Mouse (Mus musculus) ES-E14 (cell line): ENCODE measurements at regions not wholly inside any gene's neighbourhood (a gene's known extent, or its start where the extent isn't known, plus 50 kb on each side); places are given as distances from the start of the nearest gene placed in this dataset.

Experiments used
- CHD2 ChIP-seq: IDR thresholded peaks from 2 replicates; pipeline ENCODE4 v1.6.1; 2014; ENCODE audit warnings: mild to moderate bottlenecking, low read depth, low read length, inconsistent platforms
- HCFC1 ChIP-seq: IDR thresholded peaks from 2 replicates; pipeline ENCODE4 v1.6.1; 2012; ENCODE audit warnings: low read length, inconsistent platforms, borderline replicate concordance; ENCODE audit not compliant: insufficient read depth
- MAFK ChIP-seq: IDR thresholded peaks from 2 replicates; pipeline ENCODE4 v1.6.1; 2014; ENCODE audit warnings: mild to moderate bottlenecking, low read depth, low read length, inconsistent platforms; ENCODE audit not compliant: insufficient read depth

GRCm38 (mm10) chr1:186241112-186241511 is 124.0 kb upstream of the Lyplal1 start:
- TF ChIP-seq CHD2 (no peak), MAFK (no peak), HCFC1 (no peak)
